Mouse (Mus musculus) MEL (cell line): ENCODE data around the gene Fkbp9. TPM values are rescaled to one million over a fixed set of nuclear protein-coding genes. Genes with fewer than 3 reads are reported as not detected.

Experiments used
- DNase-seq: peaks from one replicate; pipeline ENCODE4 v3.0.0; 2011; ENCODE audit warnings: low read depth, low spot score
- H3K27ac ChIP-seq: 2 replicates; pipeline ENCODE4 v1.5.1; 2012; ENCODE audit warnings: low read depth, mild to moderate bottlenecking, control low read depth, low read length, moderate library complexity; ENCODE audit not compliant: control insufficient read depth
- H3K27me3 ChIP-seq, 2 experiments: fragments of 150-350 bp in 1 of 2; sonication (generic) in 1 of 2; 2 replicates each; pipeline ENCODE4 v1.6.1; 2012; ENCODE audit warnings: low read length in 2 of 2, mild to moderate bottlenecking in 2 of 2, improper control_type of control experiment in 1 of 2, moderate library complexity in 1 of 2; ENCODE audit not compliant: insufficient read depth in 2 of 2, control insufficient read depth in 1 of 2
- H3K36me3 ChIP-seq, 2 experiments: 2 replicates each; pipeline ENCODE4 v1.6.1; 2012 to 2014; ENCODE audit warnings: low read length in 2 of 2, improper control_type of control experiment in 1 of 2, inconsistent platforms in 1 of 2, mild to moderate bottlenecking in 1 of 2; ENCODE audit not compliant: insufficient read depth in 2 of 2, control insufficient read depth in 1 of 2
- H3K4me1 ChIP-seq, 2 experiments: fragments of 150-350 bp in 1 of 2; sonication (generic) in 1 of 2; 2 replicates each; pipeline ENCODE4 v1.6.1; 2012; ENCODE audit warnings: low read length in 2 of 2, improper control_type of control experiment in 1 of 2, mild to moderate bottlenecking in 1 of 2; ENCODE audit not compliant: insufficient read depth in 2 of 2, control insufficient read depth in 1 of 2
- H3K4me3 ChIP-seq, 2 experiments: fragments of 150-350 bp in 1 of 2; sonication (generic) in 1 of 2; 2 replicates each; pipeline ENCODE4 v1.5.1; 2012; ENCODE audit warnings: low read depth in 2 of 2, low read length in 2 of 2, mild to moderate bottlenecking in 2 of 2, moderate library complexity in 2 of 2, control low read depth in 1 of 2, improper control_type of control experiment in 1 of 2; ENCODE audit not compliant: control insufficient read depth in 1 of 2, insufficient read depth in 1 of 2
- H3K79me2 ChIP-seq: 2 replicates; pipeline ENCODE4 v1.6.1; 2012; ENCODE audit warnings: mild to moderate bottlenecking, low read length, moderate library complexity; ENCODE audit not compliant: control insufficient read depth, poor library complexity, insufficient read depth
- H3K9ac ChIP-seq: 2 replicates; pipeline ENCODE4 v1.6.1; 2012; ENCODE audit warnings: low read depth, mild to moderate bottlenecking, control low read depth, low read length, moderate library complexity; ENCODE audit not compliant: control insufficient read depth, poor library complexity, severe bottlenecking
- H3K9me3 ChIP-seq: fragments of 150-350 bp; sonication (generic); replicated peaks from 2 replicates; pipeline ENCODE4 v1.6.1; 2012; ENCODE audit warnings: mild to moderate bottlenecking, low read length, improper control_type of control experiment, moderate library complexity; ENCODE audit not compliant: insufficient read depth
- CHD1 ChIP-seq: IDR thresholded peaks from 2 replicates; pipeline ENCODE4 v1.6.1; 2012; ENCODE audit warnings: low read depth, mild to moderate bottlenecking, inconsistent platforms, low read length, improper control_type of control experiment
- CHD2 ChIP-seq: IDR thresholded peaks from 2 replicates; pipeline ENCODE4 v1.6.1; 2011; ENCODE audit warnings: low read length, improper control_type of control experiment
- CTCF ChIP-seq, 3 experiments: IDR thresholded peaks in 2 of 3; conservative IDR thresholded peaks in 1 of 3; 2 replicates each; pipeline ENCODE4 v1.5.1; 2011 to 2012; ENCODE audit warnings: low read length in 3 of 3, low read depth in 2 of 3, mild to moderate bottlenecking in 2 of 3, improper control_type of control experiment in 1 of 3, inconsistent platforms in 1 of 3, mixed read lengths in 1 of 3, moderate library complexity in 1 of 3; ENCODE audit not compliant: control insufficient read depth in 1 of 3, insufficient read depth in 1 of 3, poor library complexity in 1 of 3, severe bottlenecking in 1 of 3
- E2F4 ChIP-seq: IDR thresholded peaks from 2 replicates; pipeline ENCODE4 v1.6.1; 2011; ENCODE audit warnings: low read depth, low read length, improper control_type of control experiment, borderline replicate concordance
- EP300 ChIP-seq, 2 experiments: IDR thresholded peaks; 2 replicates each; pipeline ENCODE4 v1.6.1; 2011; ENCODE audit warnings: improper control_type of control experiment in 2 of 2, low read length in 2 of 2, low read depth in 1 of 2, mild to moderate bottlenecking in 1 of 2
- ETS1 ChIP-seq: IDR thresholded peaks from 2 replicates; pipeline ENCODE4 v1.6.1; 2012; ENCODE audit warnings: low read depth, mild to moderate bottlenecking, inconsistent platforms, low read length, improper control_type of control experiment, moderate library complexity
- GABPA ChIP-seq: IDR thresholded peaks from 2 replicates; pipeline ENCODE4 v1.6.1; 2012; ENCODE audit warnings: low read depth, mild to moderate bottlenecking, inconsistent platforms, low read length, improper control_type of control experiment, moderate library complexity
- HCFC1 ChIP-seq: IDR thresholded peaks from 2 replicates; pipeline ENCODE4 v1.6.1; 2012; ENCODE audit warnings: low read depth, mild to moderate bottlenecking, inconsistent platforms, low read length, improper control_type of control experiment, moderate library complexity
- JUND ChIP-seq: IDR thresholded peaks from 2 replicates; pipeline ENCODE4 v1.6.1; 2011; ENCODE audit warnings: low read depth, mild to moderate bottlenecking, improper control_type of control experiment, low read length
- KAT2A ChIP-seq: conservative IDR thresholded peaks from 2 replicates; pipeline ENCODE4 v1.6.1; 2012; ENCODE audit warnings: low read depth, low read length, improper control_type of control experiment, inconsistent platforms
- MAFK ChIP-seq: IDR thresholded peaks from 2 replicates; pipeline ENCODE4 v1.6.1; 2011; ENCODE audit warnings: low read depth, mild to moderate bottlenecking, low read length, improper control_type of control experiment, borderline replicate concordance
- MAX ChIP-seq: IDR thresholded peaks from 2 replicates; pipeline ENCODE4 v1.6.1; 2011; ENCODE audit warnings: low read length, improper control_type of control experiment
- MAZ ChIP-seq: IDR thresholded peaks from 2 replicates; pipeline ENCODE4 v1.6.1; 2012; ENCODE audit warnings: low read depth, mild to moderate bottlenecking, inconsistent platforms, low read length, improper control_type of control experiment
- MEF2A ChIP-seq: IDR thresholded peaks from 2 replicates; pipeline ENCODE4 v1.6.1; 2014; ENCODE audit warnings: low read depth, mild to moderate bottlenecking, inconsistent platforms, low read length, improper control_type of control experiment; ENCODE audit not compliant: poor library complexity, insufficient replicate concordance, severe bottlenecking; ENCODE audit errors: extremely low read depth
- MYC ChIP-seq: IDR thresholded peaks from 2 replicates; pipeline ENCODE4 v1.6.1; 2011; ENCODE audit warnings: low read depth, mild to moderate bottlenecking, low read length, improper control_type of control experiment, moderate library complexity
- NELFE ChIP-seq: IDR thresholded peaks from 2 replicates; pipeline ENCODE4 v1.6.1; 2011; ENCODE audit warnings: low read depth, low read length, improper control_type of control experiment
- NRF1 ChIP-seq: IDR thresholded peaks from 2 replicates; pipeline ENCODE4 v1.6.1; 2014; ENCODE audit warnings: low read depth, mild to moderate bottlenecking, inconsistent platforms, low read length, improper control_type of control experiment, moderate library complexity; ENCODE audit not compliant: poor library complexity, insufficient read depth, severe bottlenecking
- POLR2A ChIP-seq, 2 experiments: IDR thresholded peaks; 2 replicates each; pipeline ENCODE4 v1.6.1; 2011 to 2012; ENCODE audit warnings: low read length in 2 of 2, mild to moderate bottlenecking in 2 of 2, control low read depth in 1 of 2, improper control_type of control experiment in 1 of 2, low read depth in 1 of 2, moderate library complexity in 1 of 2; ENCODE audit not compliant: control insufficient read depth in 1 of 2, insufficient read depth in 1 of 2, poor library complexity in 1 of 2
- POLR2AphosphoS2 ChIP-seq: IDR thresholded peaks from 2 replicates; pipeline ENCODE4 v1.6.1; 2011; ENCODE audit warnings: low read length, improper control_type of control experiment
- POLR2AphosphoS5 ChIP-seq: IDR thresholded peaks from 2 replicates; pipeline ENCODE4 v1.6.1; 2012; ENCODE audit warnings: low read depth, borderline replicate concordance, mild to moderate bottlenecking, inconsistent platforms, low read length, moderate library complexity, mixed read lengths
- RAD21 ChIP-seq: IDR thresholded peaks from 2 replicates; pipeline ENCODE4 v1.6.1; 2011; ENCODE audit warnings: mild to moderate bottlenecking, low read depth, low read length, improper control_type of control experiment
- RCOR1 ChIP-seq: IDR thresholded peaks from 2 replicates; pipeline ENCODE4 v1.6.1; 2012; ENCODE audit warnings: low read depth, mild to moderate bottlenecking, inconsistent platforms, low read length, improper control_type of control experiment
- SMC3 ChIP-seq: IDR thresholded peaks from 2 replicates; pipeline ENCODE4 v1.6.1; 2011; ENCODE audit warnings: low read depth, low read length, improper control_type of control experiment
- TAL1 ChIP-seq: IDR thresholded peaks from 2 replicates; pipeline ENCODE4 v1.6.1; 2012; ENCODE audit warnings: mild to moderate bottlenecking, inconsistent platforms, low read length, moderate library complexity, mixed read lengths
- UBTF ChIP-seq: IDR thresholded peaks from 2 replicates; pipeline ENCODE4 v1.6.1; 2012; ENCODE audit warnings: low read depth, mild to moderate bottlenecking, inconsistent platforms, low read length, improper control_type of control experiment, moderate library complexity, borderline replicate concordance; ENCODE audit not compliant: insufficient read depth
- USF1 ChIP-seq: IDR thresholded peaks from 2 replicates; pipeline ENCODE4 v1.6.1; 2014; ENCODE audit warnings: low read depth, mild to moderate bottlenecking, inconsistent platforms, low read length, improper control_type of control experiment, moderate library complexity
- USF2 ChIP-seq, 2 experiments: IDR thresholded peaks; 2 replicates each; pipeline ENCODE4 v1.6.1; 2011 to 2012; ENCODE audit warnings: improper control_type of control experiment in 2 of 2, low read length in 2 of 2, borderline replicate concordance in 1 of 2, inconsistent platforms in 1 of 2, low read depth in 1 of 2, mild to moderate bottlenecking in 1 of 2; ENCODE audit not compliant: insufficient read depth in 1 of 2
- ZKSCAN1 ChIP-seq: IDR thresholded peaks from 2 replicates; pipeline ENCODE4 v1.6.1; 2012; ENCODE audit warnings: low read depth, mild to moderate bottlenecking, inconsistent platforms, low read length, improper control_type of control experiment, moderate library complexity
- ZMIZ1 ChIP-seq: IDR thresholded peaks from 2 replicates; pipeline ENCODE4 v1.6.1; 2012; ENCODE audit warnings: low read depth, mild to moderate bottlenecking, inconsistent platforms, low read length, improper control_type of control experiment, moderate library complexity
- polyA plus RNA-seq, 2 experiments: library from polyadenylated mRNA; stranded (reverse) in 1 of 2; unstranded in 1 of 2; fragments of >175 nt in 1 of 2; fragments of >200 nt in 1 of 2; gene quantifications; 2 replicates each; pipeline versions ENCODE4 v1.2.1 to v1.2.4; 2012; ENCODE audit warnings: low replicate concordance in 2 of 2, low read depth in 1 of 2; ENCODE audit not compliant: insufficient read length in 2 of 2, insufficient read depth in 1 of 2, missing spikeins in 1 of 2
- total RNA-seq: library from RNA; depleted of rRNA; stranded (reverse); fragments of 300-350 nt; gene quantifications from 2 replicates; pipeline ENCODE4 v1.2.3, GENCODE M21; 2012

Fkbp9 gene
- total and polyA plus RNA-seq, 3 experiments = 3.0 to 19.5 TPM; not detected in 1

DNA sequence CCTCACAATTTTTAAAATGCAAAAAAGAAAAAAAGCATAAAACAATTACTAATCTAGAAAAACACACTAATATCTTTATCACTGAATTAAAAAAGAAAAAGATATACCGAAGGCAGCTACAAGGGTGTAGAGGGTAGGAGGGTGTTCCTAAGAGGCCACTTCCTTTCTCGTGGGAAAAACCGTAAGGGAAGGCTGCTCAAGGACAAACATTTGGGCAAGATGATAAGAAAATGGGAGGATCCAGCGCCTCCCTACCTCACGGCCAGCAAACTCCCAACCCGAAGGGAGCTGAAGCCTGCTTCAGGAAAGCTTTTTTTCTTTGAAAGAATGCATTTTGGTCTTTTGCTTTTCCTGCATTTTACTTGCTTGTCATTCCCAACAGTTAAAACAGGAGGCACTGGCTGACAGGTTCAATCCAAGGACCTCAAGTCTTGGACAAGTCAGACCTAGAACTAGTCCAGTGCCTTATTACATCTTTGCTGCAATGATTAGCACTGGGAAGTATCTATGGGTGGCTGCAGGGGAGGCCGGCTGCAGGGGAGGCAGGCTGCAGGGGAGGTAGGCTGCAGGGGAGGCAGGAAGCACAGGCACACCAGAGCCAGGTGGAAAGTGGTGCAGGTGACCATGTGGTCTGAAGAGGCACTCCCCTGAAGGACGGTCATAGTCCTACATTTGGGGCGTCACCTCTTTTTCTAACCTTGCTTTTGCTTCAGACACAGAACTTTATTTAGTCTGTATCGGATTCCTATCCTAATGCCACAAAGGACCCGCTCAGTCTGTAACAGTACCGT lies 85.9 kb downstream of the Fkbp9 start (continued):
- TF ChIP-seq MEF2A = 0 out of 2 replicates have a peak, but pooled peaks have one; percentile 23
- 0 out of 2 replicates have a peak, but pooled peaks have one; percentile 28 for TF ChIP-seq JUND
- TF ChIP-seq NRF1 = no peak
- peak; percentile 72 for TF ChIP-seq MAZ
- TF ChIP-seq CHD2 = no peak
- peak; percentile 13; the same call in 1 of the 2 replicates for TF ChIP-seq NELFE
- TF ChIP-seq KAT2A = no peak; the same call in 1 of the 2 replicates
- TF ChIP-seq SMC3 = no peak
- peak; percentile 71 for TF ChIP-seq TAL1
- peak; percentile 25; the same call in 1 of the 2 replicates for TF ChIP-seq HCFC1
- TF ChIP-seq ZKSCAN1 = no peak
- TF ChIP-seq, all 39 proteins: peak for 18

DNA sequence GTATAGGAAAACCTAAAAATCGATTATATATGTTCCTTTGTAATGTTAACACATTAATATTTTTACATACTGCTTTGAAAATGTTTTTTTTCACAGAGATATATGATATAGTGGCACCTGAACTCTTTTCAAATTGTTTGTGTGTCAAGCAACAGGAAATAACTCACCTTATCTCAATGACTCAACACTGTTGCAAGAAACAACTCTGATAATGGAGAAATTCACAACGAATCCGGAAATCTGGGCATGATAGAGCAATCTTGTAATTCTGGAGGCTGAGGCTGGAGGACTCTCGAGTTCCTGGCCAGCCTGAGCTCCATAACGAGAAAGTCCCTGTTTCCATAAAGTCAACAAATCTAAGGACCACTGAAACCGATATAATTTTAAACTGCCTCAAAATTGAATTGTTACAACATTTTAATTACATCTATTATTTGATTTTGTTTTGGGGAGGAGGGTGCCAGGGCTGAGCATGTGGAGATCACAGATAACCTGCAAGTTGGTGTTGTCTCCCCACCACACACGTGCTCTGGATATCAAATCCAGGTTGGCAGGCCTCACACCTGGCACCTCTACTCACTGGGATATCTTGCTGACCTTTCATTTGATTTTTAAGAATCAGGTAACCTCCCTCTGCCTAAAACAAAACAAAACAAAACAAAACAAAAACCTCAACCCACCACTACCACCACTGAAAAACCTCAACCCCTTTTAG lies 87.6 kb downstream of the Fkbp9 start:
- H3K79me2 ChIP-seq = peaks cover 69% of the 10 kb centered on the region
- H3K9me3 ChIP-seq = no peaks in the 10 kb centered on the region
- peak overlapping the region; percentile 99 for H3K27ac ChIP-seq
- H3K4me3 ChIP-seq = peak overlapping the region; percentile 43 to 56
- H3K27me3 ChIP-seq = no peaks in the 10 kb centered on the region
- H3K36me3 ChIP-seq = peaks cover 0 to 65% of the 10 kb centered on the region in 2 experiments; a peak in 2 of 4 replicates
- H3K4me1 ChIP-seq = peaks cover 38 to 52% of the 10 kb centered on the region in 2 experiments
- H3K9ac ChIP-seq = peak overlapping the region; percentile 64
- peak; percentile 68 for DNase-seq
- TF ChIP-seq CTCF (IDR thresholded peaks at IDR 0.05 in 2 of 3, conservative IDR thresholded peaks at IDR 0.05 in 1 of 3; ENCODE audit: control insufficient read depth in 1 of 3, insufficient read depth in 1 of 3, low read depth in 2 of 3, low read length in 3 of 3, poor library complexity in 1 of 3, severe bottlenecking in 1 of 3) (no peak), RAD21 (no peak), MAX (no peak), JUND (peak; percentile 93; the same call in 1 of the 2 replicates), USF2 (IDR thresholded peaks at IDR 0.05; ENCODE audit: borderline replicate concordance in 1 of 2, insufficient read depth in 1 of 2, low read depth in 1 of 2, low read length in 2 of 2) (no peak), POLR2AphosphoS5 (no peak), POLR2A (IDR thresholded peaks at IDR 0.05; ENCODE audit: control insufficient read depth in 1 of 2, insufficient read depth in 1 of 2, low read depth in 1 of 2, low read length in 2 of 2, poor library complexity in 1 of 2) (no peak; a peak in 1 of 4 replicates), ETS1 (peak; percentile 94), POLR2AphosphoS2 (no peak), NRF1 (no peak), MAZ (no peak), EP300 (IDR thresholded peaks at IDR 0.05; ENCODE audit: low read depth in 1 of 2, low read length in 2 of 2) (peak; percentile 97 to 99), UBTF (no peak), SMC3 (no peak), CHD1 (0 out of 2 replicates have a peak, but pooled peaks have one; percentile 5), CHD2 (no peak), MYC (no peak), MAFK (peak; percentile 69; the same call in 1 of the 2 replicates), ZKSCAN1 (no peak), RCOR1 (peak; percentile 97), USF1 (no peak), E2F4 (no peak), GABPA (no peak), ZMIZ1 (no peak), MEF2A (no peak)
